Mouse (Mus musculus) C2C12 (cell line): Measurements from ENCODE around the gene Ets1.

ENCODE experiments used
- CEBPB ChIP-seq: IDR thresholded peaks from one replicate; pipeline ENCODE4 v1.6.1; 2011; ENCODE audit warnings: low read depth, mild to moderate bottlenecking, control low read depth, moderate library complexity
- CTCF ChIP-seq: IDR thresholded peaks from one replicate; pipeline ENCODE4 v1.5.1; 2011; ENCODE audit not compliant: control insufficient read depth, insufficient read depth, insufficient read length
- MAX ChIP-seq: IDR thresholded peaks from one replicate; pipeline ENCODE4 v1.6.1; 2011; ENCODE audit warnings: mild to moderate bottlenecking, control low read depth
- MYOD1 ChIP-seq: IDR thresholded peaks from one replicate; pipeline ENCODE4 v1.6.1; 2011; ENCODE audit warnings: low read depth; ENCODE audit not compliant: control insufficient read depth, insufficient read length
- MYOG ChIP-seq: IDR thresholded peaks from one replicate; pipeline ENCODE4 v1.6.1; 2011; ENCODE audit not compliant: control insufficient read depth, insufficient read length; ENCODE audit errors: extremely low read depth
- USF1 ChIP-seq: IDR thresholded peaks from one replicate; pipeline ENCODE4 v1.6.1; 2011; ENCODE audit warnings: low read depth, mild to moderate bottlenecking, control low read depth, moderate library complexity

DNA sequence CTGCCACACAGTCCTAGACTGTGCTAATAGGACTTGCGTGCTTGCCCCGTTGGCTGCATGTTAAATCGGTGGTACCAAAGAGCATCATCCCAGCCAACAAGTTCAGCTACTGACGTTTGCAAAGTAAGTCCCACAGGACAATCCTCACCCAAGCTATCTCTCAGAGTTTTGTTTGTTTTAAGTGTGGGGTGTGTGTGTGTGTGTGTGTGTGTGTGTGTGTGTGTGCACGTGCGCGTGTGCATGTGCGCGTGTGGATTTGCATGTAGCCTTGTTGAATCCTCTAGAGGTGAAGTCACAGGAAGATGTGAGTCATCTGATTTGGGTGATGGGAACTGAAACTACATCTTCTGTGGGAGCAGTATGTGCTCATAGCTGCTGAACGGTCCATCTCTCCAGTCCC, 16.1 kb downstream of the Ets1 start:
- TF ChIP-seq CTCF = no peak
- TF ChIP-seq MYOD1 = no peak
- no peak for TF ChIP-seq MAX
- TF ChIP-seq CEBPB = no peak
- TF ChIP-seq USF1 = no peak
- no peak for TF ChIP-seq MYOG
